Mouse (Mus musculus): ENCODE results near the gene Cerk.

Gene Cerk

DNA sequence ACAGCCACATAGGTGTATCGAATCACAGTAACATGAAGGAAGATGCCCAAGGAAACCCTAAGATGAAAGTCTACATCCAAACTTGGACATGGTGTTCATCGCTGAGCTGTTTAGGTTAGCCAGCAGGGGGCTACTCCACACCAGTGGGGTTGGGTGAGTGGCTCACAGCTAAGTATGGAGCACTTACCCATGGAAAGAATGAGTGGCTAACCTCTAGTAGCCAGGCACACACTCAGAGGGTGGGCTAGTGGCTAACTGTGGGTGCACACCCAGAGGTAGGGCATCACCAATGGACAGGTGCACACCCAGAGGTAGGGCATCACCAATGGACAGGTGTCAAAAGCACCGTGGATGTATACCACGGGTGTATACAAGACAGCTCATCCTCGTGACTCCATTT is 26.2 kb downstream of the Cerk start:
- no peak for DNase-seq

DNA sequence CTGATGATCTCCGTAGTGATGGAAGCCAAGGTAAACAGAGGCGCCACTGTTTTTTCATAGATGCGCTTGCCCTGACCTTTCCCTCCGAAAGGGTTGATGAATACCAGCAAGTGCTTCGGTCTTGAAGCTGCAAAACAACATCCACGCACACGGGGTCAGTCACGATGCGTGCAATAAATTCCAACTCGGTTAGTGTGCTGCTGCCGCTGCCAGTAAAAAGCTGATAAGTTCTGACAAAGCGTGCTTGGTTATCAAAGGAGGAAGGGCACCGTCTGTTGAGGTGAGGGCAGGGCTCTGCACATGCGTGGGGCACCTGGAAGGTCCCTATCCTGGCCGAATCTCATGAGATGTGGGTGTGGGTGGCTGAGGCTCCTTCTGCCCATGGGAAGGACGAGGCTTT is 26.8 kb downstream of the Cerk start:
- DNase-seq = no peak

DNA sequence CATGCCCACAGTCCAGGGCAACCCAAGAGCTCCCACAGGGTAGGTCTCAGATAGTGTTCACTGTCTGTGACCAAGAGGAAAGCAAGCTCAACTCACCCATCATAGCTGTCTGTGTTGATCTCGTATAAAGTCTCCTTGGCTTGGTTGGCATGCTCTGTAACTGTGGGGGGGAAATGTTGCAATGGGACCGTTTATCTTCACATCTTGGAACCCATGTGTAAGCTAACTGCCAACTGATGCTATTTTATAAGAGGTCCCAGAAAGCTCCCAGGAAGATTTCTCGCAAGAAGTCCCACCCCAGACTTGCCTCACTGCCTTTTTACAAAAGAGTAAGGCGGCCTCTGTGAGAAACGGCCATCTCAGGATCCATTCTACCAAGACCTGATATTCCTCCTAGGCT is 29.4 kb downstream of the Cerk start:
- no peak for DNase-seq

DNA sequence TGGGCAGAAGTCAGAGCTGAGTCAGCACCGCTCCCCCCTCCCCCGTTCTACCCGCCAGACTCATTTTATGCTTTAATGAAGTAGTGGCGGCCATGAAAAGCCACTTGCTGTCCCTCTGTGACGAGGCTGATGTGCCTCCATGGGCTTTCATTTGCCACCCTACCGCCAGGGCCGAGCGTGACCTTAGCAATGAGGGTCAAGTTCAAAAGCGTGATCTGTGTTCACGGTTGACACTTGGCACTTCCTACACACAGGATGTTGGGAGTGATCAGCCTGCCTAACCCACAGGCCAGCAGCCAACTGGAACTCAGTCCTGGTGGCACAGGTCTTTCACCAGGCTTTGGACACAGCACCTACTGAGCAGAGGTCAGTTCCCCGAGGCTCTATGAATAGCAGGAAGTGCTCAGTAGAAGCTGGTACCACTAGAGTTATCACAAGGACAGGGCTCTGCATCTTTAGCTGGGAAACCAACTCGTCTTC is 32.4 kb downstream of the Cerk start:
- DNase-seq = no peak

- no peak for DNase-seq
Measured at GRCm38 (mm10) chr15:86150593-86150992, 35.3 kb downstream of the Cerk start.

GRCm38 (mm10) chr15:86146922-86147321 is 39.0 kb downstream of the Cerk start:
- no peak for DNase-seq

DNA sequence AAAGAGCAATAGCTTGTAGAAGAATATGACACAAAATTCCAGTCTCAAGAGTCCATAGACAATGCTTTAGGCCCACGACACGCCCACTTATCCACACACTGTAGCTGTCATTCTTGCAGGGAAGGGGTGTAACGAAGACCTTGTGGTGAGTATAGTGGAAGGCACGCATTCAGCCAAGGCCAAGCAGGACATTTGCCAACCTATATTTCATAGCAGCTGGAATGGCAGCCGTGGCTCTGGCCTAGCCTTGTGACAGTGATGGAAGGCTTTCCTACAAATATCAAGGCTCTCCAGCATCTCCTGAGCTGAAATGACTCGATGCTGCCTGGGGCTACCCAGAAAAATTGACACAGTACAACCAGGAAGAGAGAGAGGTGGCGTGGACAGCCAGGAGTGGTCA is 40.9 kb downstream of the Cerk start:
- DNase-seq = no peak

DNA sequence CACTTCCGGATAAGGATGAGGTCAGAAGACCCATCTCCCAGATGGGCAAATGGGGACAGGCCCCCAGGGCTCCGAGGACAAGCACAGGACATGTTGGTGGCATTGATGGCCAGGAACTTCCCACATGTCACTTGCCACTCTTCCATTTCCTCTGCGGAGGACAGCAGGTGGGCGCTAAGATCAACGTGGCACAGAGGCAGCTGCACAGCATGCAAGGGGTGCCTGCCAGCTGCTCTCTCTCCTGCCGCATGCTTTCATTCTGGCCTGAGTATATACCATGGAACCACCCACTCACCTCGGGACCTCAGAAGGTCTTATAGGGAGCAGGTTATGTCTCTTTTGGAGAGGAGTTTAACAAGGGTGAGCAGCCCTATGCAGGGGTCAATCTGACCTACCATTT is 41.4 kb downstream of the Cerk start:
- no peak for DNase-seq

DNA sequence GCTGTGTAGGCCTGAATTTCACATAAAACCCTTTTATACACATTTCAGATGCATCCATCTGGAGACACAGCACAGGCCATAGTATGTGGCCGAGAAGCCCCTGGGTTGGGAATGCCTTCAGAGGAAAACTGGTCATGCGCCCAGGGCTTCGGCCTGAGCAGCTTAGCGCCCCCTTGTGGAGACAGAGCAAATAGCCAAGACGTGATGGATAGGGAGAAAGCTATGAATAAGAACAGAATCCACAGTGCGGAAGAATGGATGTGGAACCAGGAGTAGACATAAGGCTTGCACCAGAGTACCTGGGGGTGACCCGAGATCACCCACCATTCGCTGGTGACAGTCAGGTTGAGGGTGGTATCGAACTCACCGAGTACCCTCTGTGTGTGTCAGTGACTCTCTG is 45.6 kb downstream of the Cerk start:
- peak; percentile 66 for DNase-seq

- no peak for DNase-seq
Measured at GRCm38 (mm10) chr15:86137638-86138037, 48.3 kb downstream of the Cerk start.

GRCm38 (mm10) chr15:86134941-86135783 is 50.8 kb downstream of the Cerk start:
- peak; percentile 84 for DNase-seq

- DNase-seq = no peak
Measured at GRCm38 (mm10) chr15:86130657-86131056, 55.3 kb downstream of the Cerk start.

DNA sequence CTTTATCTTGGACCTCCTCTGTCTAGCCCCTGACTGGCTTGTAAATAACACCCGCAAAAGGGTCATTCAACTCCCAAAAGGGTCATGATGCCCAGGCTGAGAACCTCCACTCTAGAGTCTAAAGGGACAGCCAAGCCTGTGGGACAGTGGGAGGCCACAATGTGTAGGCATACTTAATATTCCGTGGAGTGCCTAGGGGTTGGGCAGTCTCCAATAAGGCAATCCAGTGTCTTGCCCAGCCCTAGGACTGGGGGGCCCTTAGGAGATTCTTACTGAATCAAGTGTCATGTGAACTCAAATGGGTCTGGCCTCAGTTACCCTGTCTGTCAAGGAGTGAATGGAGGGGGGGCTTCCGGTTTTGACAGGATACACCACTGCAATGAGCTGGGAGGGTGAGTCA is 56.9 kb downstream of the Cerk start:
- DNase-seq = no peak

DNA sequence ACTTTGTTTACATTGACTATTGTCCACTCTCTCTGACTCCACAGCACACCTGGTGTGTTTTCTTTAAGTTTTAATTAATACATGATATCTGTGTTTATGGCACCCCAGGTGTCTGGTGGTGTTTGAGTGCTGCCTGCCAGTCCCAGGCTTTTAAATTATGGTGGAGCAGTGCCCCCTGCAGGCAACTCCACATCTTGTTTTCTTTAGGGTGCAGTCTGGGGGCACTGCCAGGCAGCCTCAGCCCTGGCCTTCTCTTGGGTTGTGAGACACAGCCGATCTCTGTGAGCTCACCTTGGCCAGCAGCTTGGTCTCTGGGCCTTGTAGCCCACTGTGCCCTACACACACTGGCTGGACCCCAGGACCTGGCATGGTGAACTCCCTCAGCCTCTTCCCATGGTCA is 61.6 kb downstream of the Cerk start:
- peak; percentile 85 for DNase-seq

DNA sequence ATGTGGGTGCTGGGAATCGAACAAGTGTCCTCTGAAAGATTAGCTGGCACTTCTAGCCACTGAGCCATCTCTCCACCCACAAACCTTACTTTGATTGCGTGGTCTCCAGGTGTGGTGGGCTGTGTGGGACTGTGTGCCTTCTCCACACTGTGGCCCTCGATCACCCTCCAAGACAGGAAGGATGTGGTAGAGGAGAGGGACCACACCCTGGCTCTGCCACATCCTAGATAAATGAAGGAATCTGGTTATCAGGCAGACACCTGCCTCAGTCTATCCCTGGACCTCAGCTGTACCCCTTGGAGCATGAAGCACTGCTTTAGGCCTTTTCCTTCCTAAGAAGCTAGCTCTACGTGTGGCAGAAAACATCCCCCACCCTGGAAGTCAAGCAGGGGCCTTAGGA is 62.5 kb downstream of the Cerk start:
- DNase-seq = peak; percentile 30

- DNase-seq = peak; percentile 89
Measured at GRCm38 (mm10) chr15:86122261-86122949, 63.5 kb downstream of the Cerk start.

DNA sequence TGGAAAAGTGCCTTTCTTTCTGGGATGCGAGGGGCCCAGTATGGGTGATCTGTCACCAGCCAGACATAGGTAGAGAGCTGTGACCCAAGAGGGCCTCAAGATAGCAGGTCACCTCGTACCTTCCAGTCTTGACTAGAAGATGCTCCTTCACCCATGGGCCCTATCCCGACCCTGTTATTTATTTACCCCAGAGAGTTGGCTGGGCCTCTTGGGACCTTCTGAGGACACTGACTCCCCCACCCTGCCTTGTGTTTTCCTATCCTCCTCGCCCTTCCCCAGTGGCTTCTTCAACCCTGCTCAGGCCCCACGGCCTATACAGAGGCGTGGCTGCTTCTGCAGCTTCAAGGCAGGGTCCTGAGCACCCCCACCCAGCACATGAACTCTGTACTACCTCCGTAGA is 66.8 kb downstream of the Cerk start:
- DNase-seq = no peak

GRCm38 (mm10) chr15:86117115-86118100 is 68.5 kb downstream of the Cerk start:
- DNase-seq = peak; percentile 72

GRCm38 (mm10) chr15:86116421-86116820 is 69.5 kb downstream of the Cerk start:
- DNase-seq = no peak

GRCm38 (mm10) chr15:86113342-86113710 is 72.6 kb downstream of the Cerk start:
- peak; percentile 43 for DNase-seq

GRCm38 (mm10) chr15:86112707-86113341 is 73.1 kb downstream of the Cerk start:
- DNase-seq = peak; percentile 76

DNA sequence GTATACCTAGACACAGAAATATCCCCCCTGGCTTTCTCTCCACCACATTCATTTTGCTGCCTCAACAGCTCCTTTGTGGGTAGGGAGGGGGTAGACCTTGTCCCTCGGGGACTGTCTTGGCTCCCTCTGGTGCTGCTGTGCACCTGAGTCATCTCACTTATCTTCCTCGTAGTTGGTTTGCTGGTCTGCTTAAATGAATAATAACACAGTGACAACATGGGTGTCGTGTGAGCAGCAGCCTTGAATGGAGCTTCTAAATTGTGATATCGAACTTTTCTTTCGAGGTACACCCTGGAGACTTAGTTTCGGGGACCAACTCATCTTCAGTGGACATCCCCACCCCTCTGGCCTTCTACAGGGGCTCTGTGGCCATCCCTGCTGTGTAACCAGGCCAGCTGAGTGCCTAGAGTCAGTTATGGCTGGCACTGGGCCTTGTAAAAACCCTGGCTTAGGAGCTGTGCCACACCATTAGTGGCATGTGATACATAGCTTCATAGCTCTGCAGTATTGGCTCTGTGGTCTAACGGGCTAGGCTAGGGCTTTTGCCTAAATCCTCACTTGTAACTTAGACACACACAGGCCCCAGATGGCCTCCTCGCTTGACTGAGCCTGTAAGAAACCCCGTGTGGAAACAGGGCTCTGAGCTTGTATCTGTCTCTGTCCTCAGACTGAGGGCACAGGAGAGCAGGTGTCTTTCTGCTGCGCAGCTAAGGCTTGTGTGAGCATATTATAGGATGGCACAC is 75.4 kb downstream of the Cerk start:
- peak; percentile 92 for DNase-seq

All from cerebellum, adult 9-10 months (tissue).